Mouse (Mus musculus) G1E (cell line): ENCODE measurements around the gene Pde4dip.
A peak's percentile ranks its signal among the peaks of the same experiment; 100 is the strongest.

Experiments
- CTCF ChIP-seq: IDR thresholded peaks from 2 replicates; pipeline ENCODE4 v1.5.1; 2012; ENCODE audit warnings: low read depth, low read length, inconsistent platforms, mixed read lengths
- GATA1 ChIP-seq: IDR thresholded peaks from 2 replicates; pipeline ENCODE4 v1.6.1; 2012; ENCODE audit warnings: borderline replicate concordance, low read length, inconsistent platforms, mixed read lengths
- GATA2 ChIP-seq: IDR thresholded peaks from 2 replicates; pipeline ENCODE4 v1.6.1; 2012; ENCODE audit warnings: low read depth, low read length, inconsistent platforms, borderline replicate concordance
- POLR2AphosphoS5 ChIP-seq: IDR thresholded peaks from 2 replicates; pipeline ENCODE4 v1.6.1; 2012; ENCODE audit warnings: low read depth, low read length, inconsistent platforms; ENCODE audit not compliant: insufficient replicate concordance
- TAL1 ChIP-seq: conservative IDR thresholded peaks from 2 replicates; pipeline ENCODE4 v1.6.1; 2012; ENCODE audit warnings: low read depth, low read length, inconsistent platforms, mixed read lengths

- TF ChIP-seq CTCF: 0 out of 2 replicates have a peak, but pooled peaks have one; percentile 11
- no peak for TF ChIP-seq POLR2AphosphoS5
- TF ChIP-seq GATA1: no peak
- no peak for TF ChIP-seq TAL1
- no peak for TF ChIP-seq GATA2
These were observed 207.7 kb downstream of the Pde4dip start for GRCm38 (mm10) chr3:97680631-97681320.
